Mouse (Mus musculus) liver, embryonic 14.5 days (tissue): ENCODE measurements at regions not wholly inside any gene's neighbourhood (a gene's known extent, or its start where the extent isn't known, plus 50 kb on each side); places are given as distances from the start of the nearest gene placed in this dataset.

Experiments used
- ATAC-seq: fragments of 200-750 bp; cut with Nextera tagmentation; 2 replicates; pipeline ENCODE4 v1.8.0; 2017; ENCODE audit warnings: moderate number of reproducible peaks, mild to moderate bottlenecking, moderate library complexity; ENCODE audit not compliant: insufficient read depth
- DNase-seq, 3 experiments: peaks; one replicate each; pipeline ENCODE4 v3.0.0-alpha.2; 2012 to 2013; ENCODE audit warnings: low read depth in 3 of 3, low spot score in 3 of 3
- H3K27ac ChIP-seq: fragments of 300-500 bp; sonication (generic); 2 replicates; pipeline ENCODE4 v1.5.1; 2014; ENCODE audit warnings: moderate library complexity, mild to moderate bottlenecking, control low read depth, inconsistent platforms
- H3K27me3 ChIP-seq: fragments of 300-500 bp; sonication (generic); 2 replicates; pipeline ENCODE4 v1.6.1; 2014; ENCODE audit warnings: mild to moderate bottlenecking, low read length, moderate library complexity; ENCODE audit not compliant: control insufficient read depth, insufficient read depth
- H3K36me3 ChIP-seq: fragments of 300-500 bp; sonication (generic); replicated peaks from 2 replicates; pipeline ENCODE4 v1.6.1; 2014; ENCODE audit warnings: low read depth; ENCODE audit not compliant: control insufficient read depth, insufficient read depth
- H3K4me1 ChIP-seq, 2 experiments: fragments of 200-500 bp in 1 of 2; fragments of 300-500 bp in 1 of 2; sonication (generic) in 1 of 2; replicated peaks; 2 replicates each; pipeline ENCODE4 v1.6.1; 2012 to 2014; ENCODE audit warnings: antibody characterized with exemption in 1 of 2, inconsistent platforms in 1 of 2, low read length in 1 of 2; ENCODE audit not compliant: control insufficient read depth in 2 of 2, insufficient read depth in 2 of 2
- H3K4me2 ChIP-seq: fragments of 300-500 bp; sonication (generic); 2 replicates; pipeline ENCODE4 v1.6.1; 2014; ENCODE audit warnings: low read depth, mild to moderate bottlenecking, control low read depth, moderate library complexity
- H3K4me3 ChIP-seq, 2 experiments: fragments of 200-500 bp in 1 of 2; fragments of 300-500 bp in 1 of 2; sonication (generic) in 1 of 2; 2 replicates each; pipeline ENCODE4 v1.5.1; 2012 to 2014; ENCODE audit warnings: low read depth in 2 of 2, low read length in 2 of 2, mild to moderate bottlenecking in 2 of 2, control low read depth in 1 of 2, inconsistent platforms in 1 of 2, moderate library complexity in 1 of 2; ENCODE audit not compliant: insufficient read depth in 1 of 2
- H3K9ac ChIP-seq: fragments of 300-500 bp; sonication (generic); replicated peaks from 2 replicates; pipeline ENCODE4 v1.6.1; 2014; ENCODE audit warnings: mild to moderate bottlenecking, control low read depth, moderate library complexity
- H3K9me3 ChIP-seq: fragments of 300-500 bp; sonication (generic); 2 replicates; pipeline ENCODE4 v1.6.1; 2016; ENCODE audit warnings: low read length, mixed read lengths; ENCODE audit not compliant: control insufficient read depth
- CTCF ChIP-seq: IDR thresholded peaks from 2 replicates; pipeline ENCODE4 v1.5.1; 2016; ENCODE audit warnings: antibody characterized with exemption, low read depth, control low read depth
- EP300 ChIP-seq: IDR thresholded peaks from 2 replicates; pipeline ENCODE4 v1.6.1; 2016; ENCODE audit warnings: antibody characterized with exemption, low read depth
- WGBS: fragments of 180-500 bp; shearing (Covaris S2); extraction: QIAGEN DNeasy Blood & Tissue Kit; methylation state at CpG from one replicate; pipeline ENCODE4 v1.1.7; 2014; ENCODE audit not compliant: insufficient replicate concordance; 5-methylcytosine and 5-hydroxymethylcytosine counted together

- TF ChIP-seq CTCF (no peak), EP300 (no peak)
Observed at GRCm38 (mm10) chr16:68704569-68704968, 1083.9 kb upstream of the Cadm2 start.

GRCm38 (mm10) chr16:68666972-68667538 lies 1046.3 kb upstream of the Cadm2 start:
- ATAC-seq: no peak
- no peaks in the 10 kb centered on the region for H3K9me3 ChIP-seq
- no peak overlapping the region for H3K4me2 ChIP-seq
- no peak overlapping the region for H3K9ac ChIP-seq
- H3K27me3 ChIP-seq: no peaks in the 10 kb centered on the region
- H3K4me3 ChIP-seq: no peak overlapping the region
- H3K27ac ChIP-seq: no peak overlapping the region
- H3K36me3 ChIP-seq: no peaks in the 10 kb centered on the region
- H3K4me1 ChIP-seq: no peaks in the 10 kb centered on the region
- WGBS: 69% methylated on average over 4 of the region's 4 CpGs
- TF ChIP-seq EP300: no peak
- no peak for DNase-seq

More at GRCm38 (mm10) chr16:68704569-68704968, 1083.9 kb upstream of the Cadm2 start:
- Histone ChIP-seq H3K4me1 (no peaks in the 10 kb centered on the region), H3K27ac (no peak overlapping the region), H3K27me3 (no peaks in the 10 kb centered on the region), H3K9me3 (no peaks in the 10 kb centered on the region), H3K4me2 (no peak overlapping the region), H3K4me3 (no peak overlapping the region), H3K36me3 (no peaks in the 10 kb centered on the region), H3K9ac (no peak overlapping the region)
- no peak for ATAC-seq
- DNase-seq: no peak
- 53% methylated on average over 2 of the region's 2 CpGs for WGBS

GRCm38 (mm10) chr16:68658436-68658835 lies 1037.7 kb upstream of the Cadm2 start:
- DNase-seq (no peak), ATAC-seq (no peak)
- Histone ChIP-seq H3K36me3 (no peaks in the 10 kb centered on the region), H3K4me3 (no peak overlapping the region), H3K4me2 (no peak overlapping the region), H3K27ac (no peak overlapping the region), H3K9ac (no peak overlapping the region), H3K4me1 (no peaks in the 10 kb centered on the region), H3K9me3 (no peaks in the 10 kb centered on the region), H3K27me3 (no peaks in the 10 kb centered on the region)
- WGBS: 48% methylated on average over 4 of the region's 4 CpGs
- no peak for TF ChIP-seq CTCF
- TF ChIP-seq EP300: no peak

- no peak overlapping the region for H3K9ac ChIP-seq
- no peak overlapping the region for H3K4me2 ChIP-seq
- no peak overlapping the region for H3K27ac ChIP-seq
- DNase-seq: no peak
- no peaks in the 10 kb centered on the region for H3K4me1 ChIP-seq
- no peak overlapping the region for H3K4me3 ChIP-seq
- no peak for ATAC-seq
- no peaks in the 10 kb centered on the region for H3K36me3 ChIP-seq
- no peaks in the 10 kb centered on the region for H3K27me3 ChIP-seq
- H3K9me3 ChIP-seq: no peaks in the 10 kb centered on the region
- TF ChIP-seq EP300 (no peak), CTCF (no peak)
- WGBS: 60% methylated on average over 2 of the region's 2 CpGs
Observed at GRCm38 (mm10) chr16:68627976-68628375, 1007.3 kb upstream of the Cadm2 start.

- Histone ChIP-seq H3K27me3 (no peaks in the 10 kb centered on the region), H3K9me3 (no peaks in the 10 kb centered on the region), H3K4me1 (no peaks in the 10 kb centered on the region), H3K27ac (no peak overlapping the region), H3K4me3 (no peak overlapping the region), H3K9ac (no peak overlapping the region), H3K4me2 (no peak overlapping the region), H3K36me3 (no peaks in the 10 kb centered on the region)
- TF ChIP-seq EP300: no peak
- peak; percentile 11; the same call in 1 of the 2 replicates for TF ChIP-seq CTCF
- DNase-seq (no peak), ATAC-seq (no peak)
- 52% methylated on average over 2 of the region's 2 CpGs for WGBS
Observed at GRCm38 (mm10) chr16:68614041-68614440, 993.3 kb upstream of the Cadm2 start.
